Mouse (Mus musculus) liver, postnatal 0 days (tissue): ENCODE data around the gene Olfr272. TPM values are rescaled to one million over a fixed set of nuclear protein-coding genes. Genes with fewer than 3 reads are reported as not detected.

Source experiments
- ATAC-seq: fragments of 200-750 bp; cut with Nextera tagmentation; 2 replicates; pipeline ENCODE4 v1.8.0; 2017; ENCODE audit warnings: mild to moderate bottlenecking, moderate library complexity
- DNase-seq: peaks from one replicate; pipeline ENCODE4 v3.0.0-alpha.2; 2016
- H3K27ac ChIP-seq: fragments of 300-500 bp; sonication (generic); 2 replicates; pipeline ENCODE4 v1.5.1; 2014; ENCODE audit warnings: antibody characterized with exemption, moderate library complexity, mild to moderate bottlenecking, low read depth
- H3K27me3 ChIP-seq: fragments of 300-500 bp; sonication (generic); 2 replicates; pipeline ENCODE4 v1.6.1; 2014; ENCODE audit warnings: low read length, control low read depth, mixed read lengths; ENCODE audit not compliant: insufficient read depth
- H3K36me3 ChIP-seq: fragments of 300-500 bp; sonication (generic); replicated peaks from 2 replicates; pipeline ENCODE4 v1.6.1; 2014; ENCODE audit warnings: mild to moderate bottlenecking, control low read depth, low read length, moderate library complexity, mixed read lengths; ENCODE audit not compliant: insufficient read depth
- H3K4me1 ChIP-seq: fragments of 300-500 bp; sonication (generic); 2 replicates; pipeline ENCODE4 v1.6.1; 2014; ENCODE audit warnings: antibody characterized with exemption, mild to moderate bottlenecking, control low read depth; ENCODE audit not compliant: insufficient read depth
- H3K4me2 ChIP-seq: fragments of 300-500 bp; sonication (generic); 2 replicates; pipeline ENCODE4 v1.6.1; 2014; ENCODE audit warnings: low read depth, mild to moderate bottlenecking, low read length, moderate library complexity, mixed read lengths
- H3K4me3 ChIP-seq: fragments of 300-500 bp; sonication (generic); 2 replicates; pipeline ENCODE4 v1.5.1; 2014; ENCODE audit warnings: low read depth, low read length
- H3K9ac ChIP-seq: fragments of 300-500 bp; sonication (generic); replicated peaks from 2 replicates; pipeline ENCODE4 v1.6.1; 2014; ENCODE audit warnings: mild to moderate bottlenecking, moderate library complexity
- H3K9me3 ChIP-seq: fragments of 300-500 bp; sonication (generic); 2 replicates; pipeline ENCODE4 v1.6.1; 2016; ENCODE audit warnings: mild to moderate bottlenecking, control low read depth, low read length, mixed read lengths
- CTCF ChIP-seq: sonication (generic); IDR thresholded peaks from 2 replicates; pipeline ENCODE4 v1.5.1; 2016; ENCODE audit warnings: antibody characterized with exemption, low read depth
- EP300 ChIP-seq: IDR thresholded peaks from 2 replicates; pipeline ENCODE4 v1.6.1; 2016; ENCODE audit warnings: antibody characterized with exemption, low read depth, mild to moderate bottlenecking
- WGBS: fragments of 180-500 bp; shearing (Covaris S2); extraction: QIAGEN DNeasy Blood & Tissue Kit; methylation state at CpG from one replicate; pipeline ENCODE4 v1.1.7; 2014; ENCODE audit not compliant: insufficient replicate concordance; 5-methylcytosine and 5-hydroxymethylcytosine counted together
- polyA plus RNA-seq: library from polyadenylated mRNA; unstranded; fragments of >200 nt; fragmentation: Nextera tagmentation; extraction: Ambion mirVana; gene quantifications from 2 replicates; pipeline ENCODE4 v1.2.1, GENCODE M21; 2015

Gene Olfr272
- polyA plus RNA-seq, result not detected in 2 replicates

DNA sequence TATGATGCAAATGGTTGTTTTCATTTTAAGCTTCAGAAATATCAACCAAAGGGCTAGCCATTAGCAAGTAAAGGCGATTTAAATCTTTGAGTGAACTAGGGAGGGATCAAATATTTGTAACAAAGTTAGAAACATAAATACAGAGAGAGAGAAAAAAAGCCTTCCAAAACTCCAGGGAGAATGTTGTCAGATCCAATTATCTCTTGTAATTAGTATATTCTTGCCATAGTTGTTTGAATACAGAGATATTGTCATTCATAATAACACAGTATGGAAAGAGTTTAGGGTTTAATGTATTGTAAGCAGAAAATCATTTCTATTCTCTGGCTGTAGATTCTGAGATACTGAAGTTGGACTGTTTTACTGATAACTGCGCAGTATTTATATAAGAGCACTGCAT is at the start of gene Olfr272:
Gene Olfr272 (minus strand): TSS at position 101 of the 400 bp plus-strand sequence.
- H3K9me3 ChIP-seq, result no peaks in the 10 kb centered on the region
- no peak within 1 kb of the TSS for H3K27ac ChIP-seq
- no peak within 1 kb of the TSS for H3K4me2 ChIP-seq
- H3K4me1 ChIP-seq, result 0 out of 2 replicates have a peak, but pooled peaks cover 2% of the 10 kb centered on the region
- H3K27me3 ChIP-seq, result no peaks in the 10 kb centered on the region
- no peak for DNase-seq
- no peak within 1 kb of the TSS for H3K4me3 ChIP-seq
- H3K9ac ChIP-seq, result no peak within 1 kb of the TSS
- ATAC-seq, result no peak
- TF ChIP-seq CTCF, result no peak
- TF ChIP-seq EP300, result no peak
- no peaks in the 10 kb centered on the region for H3K36me3 ChIP-seq
- 75% methylated on average over 2 of the region's 2 CpGs for WGBS

DNA sequence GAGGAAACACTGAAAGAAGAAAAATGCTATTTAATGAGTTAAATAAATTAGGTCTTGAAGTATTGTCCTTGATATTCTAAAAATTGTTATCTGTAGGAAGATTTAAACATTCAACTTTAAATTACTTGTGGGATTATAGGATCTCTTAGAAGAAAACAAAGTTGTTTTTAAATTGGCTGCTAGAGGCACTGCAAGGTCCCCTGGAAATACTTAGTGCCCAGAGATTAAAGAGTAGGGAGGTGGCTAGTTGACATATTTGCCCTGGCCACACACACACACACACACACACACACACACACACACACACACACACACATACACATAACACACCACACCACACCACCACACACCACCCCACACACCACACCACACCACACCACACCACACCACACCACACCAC is 45.3 kb upstream of the Olfr272 start, which contains the start of gene Olfr270:
Gene Olfr270 (plus strand): TSS at position 301 of the 400 bp plus-strand sequence.
- ATAC-seq (no peak), DNase-seq (no peak)
- Histone ChIP-seq H3K4me2 (no peak within 1 kb of the TSS), H3K27me3 (no peaks in the 10 kb centered on the region), H3K27ac (no peak within 1 kb of the TSS), H3K9ac (no peak within 1 kb of the TSS), H3K4me1 (no peaks in the 10 kb centered on the region), H3K4me3 (no peak within 1 kb of the TSS), H3K9me3 (no peaks in the 10 kb centered on the region), H3K36me3 (no peaks in the 10 kb centered on the region)
- TF ChIP-seq CTCF (no peak), EP300 (no peak)

DNA sequence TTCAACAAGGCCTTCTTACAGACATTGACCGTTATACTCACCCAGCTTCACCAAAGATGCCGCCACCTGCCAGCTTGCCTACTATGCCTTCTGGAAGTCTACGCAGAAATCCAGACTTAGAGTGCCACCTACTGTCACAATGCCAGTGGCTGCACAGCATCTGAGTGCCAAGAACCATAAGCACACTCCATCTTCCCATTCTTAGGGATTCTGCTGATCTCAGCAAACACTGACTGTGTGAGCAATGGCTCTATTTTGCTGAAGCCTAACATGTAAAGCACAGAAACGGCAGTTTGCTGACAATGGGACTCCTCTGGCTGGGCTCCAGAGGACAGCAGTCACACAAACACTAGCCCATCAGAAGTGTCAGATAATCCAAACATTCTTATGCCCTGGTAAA is 39.7 kb upstream of the Olfr272 start:
- no peak overlapping the region for H3K9ac ChIP-seq
- 46% methylated on average over 4 of the region's 4 CpGs for WGBS
- ATAC-seq (no peak), DNase-seq (peak; percentile 21)
- no peaks in the 10 kb centered on the region for H3K9me3 ChIP-seq
- no peaks in the 10 kb centered on the region for H3K36me3 ChIP-seq
- no peaks in the 10 kb centered on the region for H3K27me3 ChIP-seq
- H3K27ac ChIP-seq, result no peak overlapping the region
- no peak overlapping the region for H3K4me2 ChIP-seq
- H3K4me1 ChIP-seq, result no peaks in the 10 kb centered on the region
- TF ChIP-seq EP300 (no peak), CTCF (peak; percentile 58)
- H3K4me3 ChIP-seq, result no peak overlapping the region

- H3K4me3 ChIP-seq, result no peak overlapping the region
- H3K27me3 ChIP-seq, result no peaks in the 10 kb centered on the region
- H3K9ac ChIP-seq, result no peak overlapping the region
- no peak overlapping the region for H3K4me2 ChIP-seq
- no peaks in the 10 kb centered on the region for H3K4me1 ChIP-seq
- H3K9me3 ChIP-seq, result no peaks in the 10 kb centered on the region
- no peak overlapping the region for H3K27ac ChIP-seq
- TF ChIP-seq EP300 (no peak), CTCF (no peak)
- DNase-seq (no peak), ATAC-seq (no peak)
- 69% methylated on average over 2 of the region's 2 CpGs for WGBS
- H3K36me3 ChIP-seq, result no peaks in the 10 kb centered on the region
Observed at GRCm38 (mm10) chr4:52949005-52949404, 30.0 kb upstream of the Olfr272 start.

DNA sequence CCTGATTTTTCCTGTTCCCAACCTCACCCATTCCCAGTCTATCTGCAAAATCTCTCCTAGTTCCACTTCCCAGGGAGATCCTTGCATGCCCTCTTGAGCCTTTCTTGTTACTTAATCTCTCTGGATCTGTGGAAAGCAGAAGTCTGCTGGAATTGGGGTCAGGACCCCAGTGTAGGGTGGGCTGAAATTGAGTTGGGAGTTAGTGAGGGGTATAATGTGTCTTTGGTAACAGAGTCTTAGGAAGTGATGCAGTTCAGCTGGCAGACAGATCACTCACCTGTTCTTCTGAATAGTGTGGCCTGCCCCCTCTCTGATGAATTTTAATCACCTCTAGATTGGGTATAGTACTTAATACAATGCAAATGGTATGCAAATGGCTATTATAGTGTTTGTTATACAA is 27.7 kb upstream of the Olfr272 start:
- Histone ChIP-seq H3K4me2 (no peak overlapping the region), H3K27ac (no peak overlapping the region), H3K9ac (no peak overlapping the region), H3K9me3 (no peaks in the 10 kb centered on the region), H3K27me3 (no peaks in the 10 kb centered on the region), H3K4me3 (no peak overlapping the region), H3K4me1 (no peaks in the 10 kb centered on the region), H3K36me3 (no peaks in the 10 kb centered on the region)
- TF ChIP-seq EP300, result no peak
- TF ChIP-seq CTCF, result no peak
- DNase-seq (no peak), ATAC-seq (no peak)

DNA sequence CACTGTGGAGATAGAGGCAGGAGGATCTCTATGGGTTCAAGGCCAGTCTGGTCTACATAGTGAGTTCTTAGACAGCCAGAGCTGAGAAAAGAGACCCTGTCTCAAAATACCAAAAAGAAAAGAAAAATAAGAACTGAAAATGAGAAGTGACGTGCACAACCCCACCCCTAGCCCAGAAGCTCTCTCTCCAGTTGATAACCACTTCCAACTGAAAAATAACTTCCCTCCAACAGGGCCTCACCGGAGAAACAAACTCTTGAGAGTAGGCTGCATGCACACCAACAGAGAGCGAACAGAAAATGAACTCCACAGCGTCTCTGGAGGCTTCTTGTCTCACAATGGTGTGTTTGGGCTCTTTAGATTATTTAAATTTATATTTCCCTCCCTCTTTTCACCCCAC is 11.5 kb upstream of the Olfr272 start:
- Histone ChIP-seq H3K9ac (no peak overlapping the region), H3K27me3 (no peaks in the 10 kb centered on the region), H3K27ac (no peak overlapping the region), H3K4me2 (no peak overlapping the region), H3K4me1 (no peaks in the 10 kb centered on the region), H3K36me3 (no peaks in the 10 kb centered on the region), H3K4me3 (no peak overlapping the region), H3K9me3 (no peaks in the 10 kb centered on the region)
- WGBS, result 63% methylated on average over 4 of the region's 4 CpGs
- ATAC-seq (no peak), DNase-seq (no peak)
- no peak for TF ChIP-seq EP300
- no peak for TF ChIP-seq CTCF

- Histone ChIP-seq H3K9me3 (no peaks in the 10 kb centered on the region), H3K4me3 (no peak overlapping the region), H3K27ac (peak overlapping the region; percentile 44; the same call in 1 of the 2 replicates), H3K4me1 (0 out of 2 replicates have a peak, but pooled peaks cover 2% of the 10 kb centered on the region), H3K9ac (no peak overlapping the region), H3K27me3 (no peaks in the 10 kb centered on the region), H3K4me2 (no peak overlapping the region), H3K36me3 (no peaks in the 10 kb centered on the region)
- DNase-seq (no peak), ATAC-seq (no peak)
- TF ChIP-seq CTCF (no peak), EP300 (no peak)
- 54% methylated on average over 2 of the region's 2 CpGs for WGBS
Observed at GRCm38 (mm10) chr4:52917311-52917688, 1.7 kb downstream of the Olfr272 start.
